Mouse (Mus musculus): ENCODE measurements around the gene Uaca. TPM values are rescaled to one million over a fixed set of nuclear protein-coding genes. Genes with fewer than 3 reads are reported as not detected.
A peak's percentile ranks its signal among the peaks of the same experiment; 100 is the strongest.

Gene Uaca
- total RNA-seq, 2 experiments from 2014 or later = 29.2 to 32.0 TPM

- no peak for DNase-seq (ENCODE audit: low spot score in 2 of 2)
Measured at GRCm38 (mm10) chr9:60878051-60878557, 83.8 kb downstream of the Uaca start.

- no peak for DNase-seq (ENCODE audit: low spot score in 2 of 2)
Measured at GRCm38 (mm10) chr9:60878630-60879029, 84.3 kb downstream of the Uaca start.

- DNase-seq (ENCODE audit: low spot score in 2 of 2) = no peak
Measured at GRCm38 (mm10) chr9:60885148-60885547, 90.8 kb downstream of the Uaca start.

- no peak for DNase-seq (ENCODE audit: low spot score in 2 of 2)
Measured at GRCm38 (mm10) chr9:60886431-60887371, 92.4 kb downstream of the Uaca start.

GRCm38 (mm10) chr9:60887389-60887811 lies 93.1 kb downstream of the Uaca start:
- DNase-seq (ENCODE audit: low spot score in 2 of 2) = no peak

- no peak for DNase-seq (ENCODE audit: low spot score in 2 of 2)
Measured at GRCm38 (mm10) chr9:60893511-60893910, 99.2 kb downstream of the Uaca start.

GRCm38 (mm10) chr9:60895486-60896110 lies 101.3 kb downstream of the Uaca start:
- peak; percentile 50 to 60 for DNase-seq (ENCODE audit: low spot score in 2 of 2)

GRCm38 (mm10) chr9:60898291-60899020 lies 104.1 kb downstream of the Uaca start:
- DNase-seq (ENCODE audit: low spot score in 2 of 2) = peak in 1 of 2 experiments; percentile 64

GRCm38 (mm10) chr9:60899201-60899600 lies 104.9 kb downstream of the Uaca start:
- no peak for DNase-seq (ENCODE audit: low spot score in 2 of 2)

- no peak for DNase-seq (ENCODE audit: low spot score in 2 of 2)
Measured at GRCm38 (mm10) chr9:60899797-60900459, 105.6 kb downstream of the Uaca start.

GRCm38 (mm10) chr9:60912266-60912665 lies 117.9 kb downstream of the Uaca start:
- DNase-seq (ENCODE audit: low spot score in 2 of 2) = no peak

- no peak for DNase-seq (ENCODE audit: low spot score in 2 of 2)
Measured at GRCm38 (mm10) chr9:60913626-60914025, 119.3 kb downstream of the Uaca start.

- DNase-seq (ENCODE audit: low spot score in 2 of 2) = no peak
Measured at GRCm38 (mm10) chr9:60919936-60920672, 125.8 kb downstream of the Uaca start.

- DNase-seq (ENCODE audit: low spot score in 2 of 2) = no peak
Measured at GRCm38 (mm10) chr9:60920673-60921062, 126.3 kb downstream of the Uaca start.

- no peak for DNase-seq (ENCODE audit: low spot score in 2 of 2)
Measured at GRCm38 (mm10) chr9:60921287-60921686, 126.9 kb downstream of the Uaca start.

GRCm38 (mm10) chr9:60921831-60922230 lies 127.5 kb downstream of the Uaca start:
- no peak for DNase-seq (ENCODE audit: low spot score in 2 of 2)

GRCm38 (mm10) chr9:60926301-60926700 lies 132.0 kb downstream of the Uaca start:
- DNase-seq (ENCODE audit: low spot score in 2 of 2) = no peak

- no peak for DNase-seq (ENCODE audit: low spot score in 2 of 2)
Measured at GRCm38 (mm10) chr9:60929290-60929983, 135.1 kb downstream of the Uaca start.

All from adrenal gland, adult 18-20 months (tissue).